Mouse (Mus musculus): ENCODE measurements around the gene Troap.
A peak's percentile ranks its signal among the peaks of the same experiment; 100 is the strongest.
"Not testable (repeated sequence)": the region's sequence is repeated elsewhere in the genome, so short reads cannot be mapped to it uniquely, and the experiment has no call there.

Troap gene

GRCm38 (mm10) chr15:99040920-99041856 is 33.2 kb upstream of the Troap start:
- no peak for DNase-seq (ENCODE audit: low read depth in 1 of 2, low spot score in 2 of 2)

DNA sequence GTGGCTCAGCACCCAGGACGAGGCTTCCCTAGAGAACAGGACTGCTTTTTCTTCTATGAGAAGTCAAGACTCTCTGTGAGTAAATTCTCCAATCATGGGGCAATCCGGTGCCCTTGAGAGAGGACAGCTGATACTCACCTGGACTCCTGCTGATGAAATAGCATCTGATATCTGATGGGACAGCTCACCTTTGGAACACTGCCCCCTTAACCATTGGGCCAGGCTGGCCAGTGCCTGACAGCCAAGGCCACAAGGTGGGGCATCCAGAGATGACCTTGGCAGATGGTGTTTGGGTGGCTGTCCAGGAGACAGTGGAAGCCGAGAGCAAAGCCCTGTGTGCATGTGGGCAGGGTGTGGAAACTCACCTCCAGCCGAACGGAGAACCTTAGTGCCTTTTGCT is 32.0 kb upstream of the Troap start:
- no peak for DNase-seq (ENCODE audit: low read depth in 1 of 2, low spot score in 2 of 2)

DNA sequence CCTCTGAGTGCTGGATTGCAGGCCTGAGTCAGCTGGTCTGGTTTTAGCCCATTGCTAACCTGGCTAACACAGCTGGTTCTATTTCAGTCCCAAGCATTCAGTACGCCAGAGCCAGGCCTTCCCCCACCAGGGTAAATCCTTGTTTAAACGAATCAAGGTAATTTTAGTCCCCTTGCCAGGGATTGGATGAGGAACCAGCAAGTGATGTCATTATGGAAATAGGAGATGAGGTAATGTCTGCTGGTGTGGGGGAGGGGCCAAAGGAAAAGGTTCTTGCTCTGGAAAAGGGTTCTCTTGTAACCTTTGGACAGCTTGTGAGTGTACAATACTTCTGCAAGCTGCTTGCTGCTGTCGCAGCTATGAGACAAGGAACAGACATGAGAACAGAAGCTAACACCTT is 29.5 kb upstream of the Troap start:
- no peak for DNase-seq (ENCODE audit: low read depth in 1 of 2, low spot score in 2 of 2)

DNA sequence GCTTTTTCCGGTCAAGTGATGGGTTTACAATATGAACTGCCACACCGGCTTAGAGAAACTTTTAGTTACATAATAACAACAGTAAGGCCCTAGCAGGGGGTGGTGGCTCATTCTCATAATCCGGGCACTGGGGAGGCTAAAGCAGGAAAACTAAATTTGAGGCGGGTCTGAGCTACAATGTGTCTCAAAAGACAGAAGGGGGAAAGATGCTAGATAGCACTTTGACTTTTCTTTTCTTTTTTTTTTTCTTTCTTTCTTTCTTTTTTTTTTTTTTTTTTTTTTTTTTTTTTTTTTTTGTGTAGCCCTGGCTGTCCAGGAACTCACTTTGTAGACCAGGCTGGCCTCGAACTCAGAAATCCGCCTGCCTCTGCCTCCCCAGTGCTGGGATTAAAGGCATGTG is 28.6 kb upstream of the Troap start:
- not testable (repeated sequence) for DNase-seq (ENCODE audit: low read depth in 1 of 2, low spot score in 2 of 2)

DNA sequence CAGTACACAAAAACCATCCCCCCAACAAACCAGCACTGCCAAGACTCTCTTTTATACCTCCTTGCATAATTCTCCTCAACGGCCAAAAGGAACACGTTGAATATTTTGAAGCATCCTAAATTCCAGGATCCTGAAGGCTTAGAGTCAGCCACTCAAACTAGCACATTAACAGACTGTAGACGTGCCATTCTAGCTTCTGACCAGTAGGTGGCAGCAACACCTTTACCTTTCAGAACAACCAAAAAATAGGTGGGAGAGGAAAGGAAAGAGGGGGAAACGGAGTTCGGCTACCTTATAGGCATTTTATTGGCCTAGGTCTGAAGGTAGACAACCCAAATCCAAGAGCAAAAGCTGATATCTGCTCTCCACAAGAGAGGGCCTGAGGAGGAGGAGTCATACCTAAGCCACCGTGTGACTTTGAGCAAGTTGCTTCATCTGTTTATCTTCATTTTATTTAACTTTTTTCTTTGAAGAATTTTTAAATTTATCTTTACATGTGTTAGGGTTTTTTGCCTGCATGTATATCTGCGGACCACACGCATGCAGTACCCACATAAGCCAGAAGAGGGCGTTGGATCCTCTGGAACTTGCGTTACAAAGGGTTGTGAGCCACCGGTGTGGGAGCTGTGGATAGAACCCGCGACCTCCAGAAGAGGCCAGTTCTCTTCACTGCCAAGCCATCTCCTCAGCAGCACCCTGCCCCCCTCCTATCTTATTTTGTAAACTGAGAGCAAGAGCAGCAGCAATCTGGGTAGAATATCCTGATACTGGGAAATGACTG is 24.7 kb upstream of the Troap start:
- DNase-seq (ENCODE audit: low read depth in 1 of 2, low spot score in 2 of 2): no peak

DNA sequence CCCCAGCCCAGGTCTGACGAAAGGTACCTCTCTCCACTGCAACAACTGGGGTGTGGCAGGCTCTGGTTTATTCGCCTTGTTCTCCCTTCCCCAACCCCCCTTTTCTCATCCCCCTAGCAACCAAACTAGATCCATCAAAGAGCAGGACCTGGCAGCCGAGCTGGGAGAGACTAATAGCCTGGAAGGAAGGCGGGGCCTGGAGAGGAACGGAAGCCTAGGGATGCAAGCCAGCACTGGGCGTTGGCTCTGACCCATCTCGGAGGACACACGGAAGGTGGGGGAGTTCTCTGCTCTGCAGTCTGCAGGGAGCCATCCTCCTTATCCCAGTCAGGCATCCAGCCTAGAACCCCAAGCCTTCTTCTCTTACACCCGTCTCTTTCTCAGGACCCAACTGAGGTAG is 21.0 kb upstream of the Troap start:
- DNase-seq (ENCODE audit: low read depth in 1 of 2, low spot score in 2 of 2): no peak

DNA sequence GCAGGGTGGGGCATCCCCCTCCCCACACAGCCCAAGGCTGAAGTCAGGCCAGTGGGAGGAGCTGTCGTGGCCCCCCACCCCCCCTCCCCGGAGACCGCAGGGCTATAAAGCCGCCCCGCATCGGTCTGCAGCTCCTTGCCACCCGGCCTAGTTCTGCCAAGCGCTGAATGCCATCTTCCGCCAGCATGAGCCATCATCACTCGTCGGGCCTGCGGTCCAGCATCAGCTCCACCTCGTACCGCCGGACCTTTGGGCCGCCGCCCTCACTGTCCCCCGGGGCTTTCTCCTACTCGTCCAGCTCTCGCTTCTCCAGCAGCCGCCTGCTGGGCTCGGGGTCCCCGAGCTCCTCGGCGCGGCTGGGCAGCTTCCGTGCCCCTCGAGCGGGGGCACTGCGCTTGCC is 19.3 kb upstream of the Troap start, which contains the start of gene Prph:
TSS of gene Prph (plus strand) at position 135 of the 400 bp plus-strand sequence.
- DNase-seq (ENCODE audit: low read depth in 1 of 2, low spot score in 2 of 2): no peak

DNA sequence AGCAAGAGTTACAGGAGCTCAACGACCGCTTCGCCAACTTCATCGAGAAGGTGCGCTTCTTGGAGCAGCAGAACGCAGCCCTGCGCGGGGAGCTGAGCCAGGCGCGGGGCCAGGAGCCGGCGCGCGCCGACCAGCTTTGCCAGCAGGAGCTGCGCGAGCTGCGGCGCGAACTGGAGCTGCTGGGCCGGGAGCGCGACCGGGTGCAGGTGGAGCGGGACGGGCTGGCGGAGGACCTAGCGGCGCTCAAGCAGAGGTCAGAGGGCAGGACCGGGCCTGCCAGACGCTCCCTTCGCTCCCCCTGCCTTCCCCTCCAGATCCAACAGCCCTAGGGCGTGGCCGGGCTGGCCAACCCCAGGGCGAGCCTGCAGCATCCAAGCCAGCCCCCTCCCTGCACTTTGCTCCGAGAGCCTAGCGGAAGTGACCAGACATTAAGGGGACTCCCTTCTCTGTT is 18.8 kb upstream of the Troap start:
- DNase-seq (ENCODE audit: low read depth in 1 of 2, low spot score in 2 of 2): no peak

GRCm38 (mm10) chr15:99056332-99056731 is 18.0 kb upstream of the Troap start:
- no peak for DNase-seq (ENCODE audit: low read depth in 1 of 2, low spot score in 2 of 2)

DNA sequence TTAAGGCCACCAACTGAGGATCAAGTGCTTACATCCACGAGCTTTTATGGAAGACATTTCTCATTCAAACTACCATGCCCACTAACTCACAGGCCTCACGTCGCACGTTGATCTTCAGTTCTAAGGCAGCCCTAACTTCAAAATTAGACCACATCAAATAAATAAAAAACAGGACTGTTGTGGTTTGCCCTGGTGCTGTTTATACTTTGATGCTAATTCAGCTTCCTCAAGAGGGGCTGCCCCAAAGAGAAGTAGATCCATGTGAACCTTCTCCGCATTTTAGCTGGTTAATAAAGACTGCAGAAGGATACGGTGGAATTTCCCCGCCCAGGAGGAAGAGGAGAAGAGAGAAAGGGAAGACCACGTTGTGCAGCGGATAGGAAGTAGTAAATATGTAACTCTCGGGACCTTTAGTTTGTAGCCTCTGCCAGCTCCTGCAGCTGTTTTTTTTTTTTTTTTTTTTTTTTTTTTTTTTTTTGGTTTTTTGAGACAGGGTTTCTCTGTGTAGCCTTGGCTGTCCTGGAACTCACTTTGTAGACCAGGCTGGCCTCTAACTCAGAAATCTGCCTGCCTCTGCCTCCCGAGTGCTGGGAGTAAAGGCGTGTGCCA is 8.7 kb upstream of the Troap start:
- no peak for DNase-seq (ENCODE audit: low read depth in 1 of 2, low spot score in 2 of 2)

DNA sequence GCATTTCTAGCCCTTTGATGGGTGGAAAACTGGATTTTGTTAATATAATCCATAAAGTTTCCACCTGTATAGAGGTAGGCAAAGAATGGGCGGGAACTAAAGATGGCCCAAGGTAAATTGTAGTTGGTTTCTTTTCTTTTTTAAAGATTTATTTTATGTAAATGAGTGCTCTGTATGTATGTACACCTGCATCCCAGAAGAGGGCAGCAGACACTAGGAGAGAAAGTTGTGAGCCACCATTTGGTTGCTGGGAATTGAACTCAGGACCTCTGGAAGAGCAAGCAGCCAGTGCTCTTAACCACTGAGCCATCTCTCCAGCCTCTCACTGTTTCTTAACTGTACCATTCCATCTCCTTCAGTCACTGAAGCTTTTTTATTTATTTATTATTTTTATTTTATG is 2.4 kb upstream of the Troap start:
- DNase-seq (ENCODE audit: low read depth in 1 of 2, low spot score in 2 of 2): no peak

- peak; percentile 93 to 95 for DNase-seq (ENCODE audit: low read depth in 1 of 2, low spot score in 2 of 2)
These were observed 392 bp downstream of the Troap start for GRCm38 (mm10) chr15:99074600-99075333.

GRCm38 (mm10) chr15:99076011-99076410 is 1.6 kb downstream of the Troap start:
- DNase-seq (ENCODE audit: low read depth in 1 of 2, low spot score in 2 of 2): not testable (repeated sequence)

GRCm38 (mm10) chr15:99078181-99078910 is 4.0 kb downstream of the Troap start:
- DNase-seq (ENCODE audit: low read depth in 1 of 2, low spot score in 2 of 2): no peak

DNA sequence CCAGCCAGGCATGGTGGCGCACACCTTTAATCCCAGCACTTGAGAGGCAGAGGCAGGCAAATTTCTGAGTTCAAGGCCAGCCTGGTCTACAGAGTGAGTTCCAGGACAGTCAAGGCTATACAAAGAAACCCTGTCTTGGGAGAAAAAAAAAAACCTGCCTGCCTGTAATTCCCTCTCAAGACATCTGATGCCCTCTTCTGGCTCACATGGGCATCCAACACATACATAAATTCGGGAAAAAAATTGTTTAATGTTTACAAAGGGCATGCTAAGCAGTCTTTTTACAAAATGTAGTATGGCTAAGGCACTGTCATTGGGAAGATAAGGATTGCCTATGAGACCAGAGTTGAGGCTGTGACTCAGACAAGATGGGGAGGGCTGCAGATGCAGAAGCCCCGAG is 5.4 kb downstream of the Troap start:
- DNase-seq (ENCODE audit: low read depth in 1 of 2, low spot score in 2 of 2): no peak

- DNase-seq (ENCODE audit: low read depth in 1 of 2, low spot score in 2 of 2): no peak
These were observed 7.9 kb downstream of the Troap start for GRCm38 (mm10) chr15:99082322-99082721.

- no peak for DNase-seq (ENCODE audit: low read depth in 1 of 2, low spot score in 2 of 2)
These were observed 8.5 kb downstream of the Troap start for GRCm38 (mm10) chr15:99082840-99083239.

- no peak for DNase-seq (ENCODE audit: low read depth in 1 of 2, low spot score in 2 of 2)
These were observed 8.9 kb downstream of the Troap start for GRCm38 (mm10) chr15:99083258-99083657.

DNA sequence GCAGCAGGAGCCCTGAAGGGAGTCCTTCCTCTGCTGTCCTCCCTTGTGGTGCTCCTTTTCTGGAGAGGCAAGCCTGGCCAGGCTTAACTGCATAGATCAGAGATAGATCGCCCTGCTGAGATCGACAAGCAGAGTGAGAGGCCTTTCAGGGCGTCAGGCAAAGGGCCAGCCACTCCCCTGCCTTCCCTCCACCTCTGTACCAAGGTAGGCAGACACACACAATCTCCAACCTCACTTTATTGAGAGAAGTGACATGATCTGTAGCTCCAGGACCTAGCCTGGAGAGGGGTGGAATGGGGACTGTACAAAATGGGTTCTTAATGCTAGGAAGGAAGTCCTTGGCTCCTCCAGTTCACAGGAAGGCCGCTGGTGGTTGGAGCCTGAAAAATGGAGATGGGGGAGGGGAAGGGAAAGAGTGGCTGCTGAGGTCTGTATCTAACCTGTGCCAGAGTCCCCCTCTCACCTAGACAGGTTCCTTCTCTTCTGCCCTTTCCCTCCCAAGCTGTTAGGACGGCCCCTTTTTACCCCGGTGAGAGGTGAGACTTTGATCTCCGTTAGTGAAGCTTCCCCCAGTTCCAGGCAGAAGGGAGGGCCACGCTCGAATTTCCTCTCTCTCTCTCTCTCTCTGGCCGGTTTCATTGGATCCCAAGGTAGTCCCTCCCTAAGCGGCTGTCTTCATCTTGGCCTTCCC is 9.6 kb downstream of the Troap start:
- no peak for DNase-seq (ENCODE audit: low read depth in 1 of 2, low spot score in 2 of 2)

- DNase-seq (ENCODE audit: low read depth in 1 of 2, low spot score in 2 of 2): no peak
These were observed 10.2 kb downstream of the Troap start for GRCm38 (mm10) chr15:99084618-99085017.
